Mouse (Mus musculus): ENCODE measurements around the gene Ap1s1. TPM values are rescaled to one million over a fixed set of nuclear protein-coding genes. Genes with fewer than 3 reads are reported as not detected.
A peak's percentile ranks its signal among the peaks of the same experiment; 100 is the strongest.

Gene Ap1s1
- polyA plus RNA-seq, 1 experiment from 2014 or later: 154 TPM

DNA sequence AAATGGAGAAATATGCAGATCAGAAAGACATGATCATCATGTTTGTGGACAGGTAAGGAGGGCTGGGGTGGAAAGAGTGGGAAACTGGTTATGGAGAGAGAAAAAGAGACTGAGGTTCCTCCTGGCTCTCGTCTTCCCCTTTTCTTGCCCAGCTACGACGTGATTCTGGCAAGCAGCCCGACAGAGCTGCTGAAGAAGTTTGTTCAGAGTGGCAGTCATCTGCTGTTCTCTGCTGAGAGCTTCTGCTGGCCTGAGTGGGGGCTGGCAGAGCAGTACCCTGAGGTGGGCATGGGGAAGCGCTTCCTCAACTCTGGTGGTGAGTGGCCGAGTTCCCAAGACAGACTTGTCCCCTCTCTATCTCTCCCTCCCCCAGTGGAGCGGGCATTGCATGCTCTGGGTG lies 57.5 kb downstream of the Ap1s1 start:
- WGBS: 89% methylated on average over 7 of the region's 7 CpGs
- Histone ChIP-seq H3K9me3 (ENCODE audit: control insufficient read depth, low read length) (no peaks in the 10 kb centered on the region), H3K4me3 (ENCODE audit: low read depth, low read length) (peak overlapping the region; percentile 89), H3K4me2 (replicated peaks; ENCODE audit: low read depth, low read length) (peak overlapping the region; percentile 91), H3K36me3 (ENCODE audit: control insufficient read depth, insufficient read depth, low read length) (peaks cover 6% of the 10 kb centered on the region), H3K9ac (ENCODE audit: low read depth, low read length) (peak overlapping the region; percentile 96), H3K27ac (ENCODE audit: low read depth, low read length) (no peak overlapping the region), H3K4me1 (replicated peaks; ENCODE audit: control insufficient read depth, insufficient read depth, low read length) (peaks cover 4% of the 10 kb centered on the region; the same call in 1 of the 2 replicates), H3K27me3 (ENCODE audit: control insufficient read depth, insufficient read depth, low read length) (no peaks in the 10 kb centered on the region)
- ATAC-seq (ENCODE audit: low FRiP score): no peak
- no peak for DNase-seq (ENCODE audit: low spot score)

DNA sequence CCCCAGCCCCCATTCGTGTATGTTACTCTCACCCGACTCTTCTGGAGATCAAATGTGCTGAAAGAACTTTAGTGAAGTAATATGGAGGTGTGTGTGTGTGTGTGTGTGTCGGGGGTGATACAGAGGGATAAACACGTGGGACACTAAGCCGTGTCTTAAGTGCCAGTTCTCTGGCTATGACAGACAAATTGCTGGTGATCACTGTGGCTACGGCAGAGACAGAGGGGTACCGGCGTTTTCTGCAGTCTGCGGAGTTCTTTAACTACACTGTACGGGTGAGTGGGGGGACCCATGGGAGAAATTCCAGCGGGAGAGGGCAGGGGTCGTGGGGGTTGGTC lies 58.0 kb downstream of the Ap1s1 start, which contains the start of gene Znhit1:
TSS of gene Znhit1 (minus strand) at position 88 of the 338 bp plus-strand sequence.
- H3K4me2 ChIP-seq (replicated peaks; ENCODE audit: low read depth, low read length): peak within 1 kb of the TSS; percentile 91
- H3K4me3 ChIP-seq (ENCODE audit: low read depth, low read length): peak within 1 kb of the TSS; percentile 89
- peak within 1 kb of the TSS; percentile 95 for H3K27ac ChIP-seq (ENCODE audit: low read depth, low read length)
- peak within 1 kb of the TSS; percentile 96 for H3K9ac ChIP-seq (ENCODE audit: low read depth, low read length)
- H3K27me3 ChIP-seq (ENCODE audit: control insufficient read depth, insufficient read depth, low read length): no peaks in the 10 kb centered on the region
- H3K4me1 ChIP-seq (replicated peaks; ENCODE audit: control insufficient read depth, insufficient read depth, low read length): peaks cover 4% of the 10 kb centered on the region; the same call in 1 of the 2 replicates
- DNase-seq (ENCODE audit: low spot score) (no peak), ATAC-seq (ENCODE audit: low FRiP score) (no peak)
- 8% methylated on average over 12 of the region's 12 CpGs for WGBS
- peaks cover 3% of the 10 kb centered on the region for H3K36me3 ChIP-seq (ENCODE audit: control insufficient read depth, insufficient read depth, low read length)
- H3K9me3 ChIP-seq (ENCODE audit: control insufficient read depth, low read length): no peaks in the 10 kb centered on the region

DNA sequence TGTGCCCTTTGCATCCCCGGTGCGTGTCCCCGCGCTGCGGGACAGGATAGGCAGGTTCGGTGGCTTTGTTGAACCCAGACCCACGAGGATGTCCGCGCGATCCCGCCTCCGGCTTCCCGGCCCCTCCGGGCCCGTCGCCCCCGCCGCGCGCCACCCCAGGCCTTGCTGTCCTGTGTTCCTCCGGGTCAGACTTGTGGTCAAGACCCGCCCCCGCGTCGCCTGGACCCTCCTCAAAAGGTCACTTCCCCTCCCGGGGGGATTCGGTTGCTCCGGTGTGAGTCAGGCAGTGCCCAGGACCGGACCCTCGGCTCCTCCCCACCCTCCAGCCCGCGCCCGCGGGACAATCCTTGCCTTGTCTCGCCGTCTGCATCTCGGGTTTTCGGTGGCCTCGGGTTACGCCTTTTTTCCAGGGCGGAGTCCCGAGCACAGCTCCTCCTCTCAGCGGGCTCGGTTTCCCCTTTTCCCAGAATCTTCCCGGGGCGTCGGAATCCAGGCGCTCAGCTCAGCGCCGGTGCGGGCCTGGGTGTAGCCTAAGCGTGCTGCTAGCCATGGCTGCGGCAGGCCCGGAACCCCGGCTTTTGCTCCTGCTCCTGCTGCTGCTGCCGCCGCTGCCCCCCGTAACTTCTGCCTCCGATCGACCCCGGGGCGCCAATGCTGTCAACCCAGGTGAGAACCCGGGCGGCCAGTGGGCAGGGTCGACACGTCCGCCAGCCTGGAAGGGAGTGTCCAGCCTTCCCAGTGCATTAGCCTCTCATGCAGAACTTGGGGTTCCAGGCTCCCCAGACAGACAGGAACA lies 58.6 kb downstream of the Ap1s1 start:
- peaks cover 3% of the 10 kb centered on the region; the same call in 1 of the 2 replicates for H3K36me3 ChIP-seq (ENCODE audit: control insufficient read depth, insufficient read depth, low read length)
- WGBS: under 1% methylated on average over 63 of the region's 67 CpGs

DNA sequence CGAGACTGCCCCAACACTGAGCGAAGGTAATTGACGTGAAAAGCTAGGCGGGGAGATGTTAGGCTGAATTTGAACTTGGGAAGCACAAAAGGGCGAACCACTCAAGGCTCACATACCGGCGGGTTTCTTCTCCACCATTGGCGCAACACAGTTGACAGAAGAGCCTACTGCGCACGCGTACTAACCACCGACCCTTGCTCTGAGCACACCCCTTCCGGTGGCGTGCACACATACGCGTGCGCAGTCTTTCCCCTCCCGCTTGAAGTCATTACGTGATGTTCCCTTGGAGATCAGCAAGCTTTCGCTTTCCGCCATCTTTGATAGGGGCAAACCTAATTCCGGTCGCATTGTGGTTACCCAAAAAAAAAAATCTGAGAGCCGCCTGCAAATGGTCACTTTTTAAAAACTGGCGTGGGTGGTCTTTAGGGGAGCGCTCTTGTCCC lies 59.2 kb downstream of the Ap1s1 start, which contains the start of gene Plod3:
TSS of gene Plod3 (plus strand) at position 325 of the 443 bp plus-strand sequence.
- ATAC-seq (ENCODE audit: low FRiP score) (peak; percentile 90), DNase-seq (ENCODE audit: low spot score) (peak; percentile 99)

More for the DNA sequence above, 58.6 kb downstream of the Ap1s1 start:
- Histone ChIP-seq H3K27me3 (ENCODE audit: control insufficient read depth, insufficient read depth, low read length) (no peaks in the 10 kb centered on the region), H3K4me1 (replicated peaks; ENCODE audit: control insufficient read depth, insufficient read depth, low read length) (peaks cover 4% of the 10 kb centered on the region; the same call in 1 of the 2 replicates), H3K9ac (ENCODE audit: low read depth, low read length) (peak overlapping the region; percentile 96), H3K9me3 (ENCODE audit: control insufficient read depth, low read length) (no peaks in the 10 kb centered on the region), H3K4me3 (ENCODE audit: low read depth, low read length) (peak overlapping the region; percentile 89), H3K4me2 (replicated peaks; ENCODE audit: low read depth, low read length) (peak overlapping the region; percentile 91), H3K27ac (ENCODE audit: low read depth, low read length) (peak overlapping the region; percentile 95)
- DNase-seq (ENCODE audit: low spot score): peak; percentile 77
- ATAC-seq (ENCODE audit: low FRiP score): peak; percentile 76

More for the DNA sequence above, 59.2 kb downstream of the Ap1s1 start, which contains the start of gene Plod3:
- peak within 1 kb of the TSS; percentile 96 for H3K9ac ChIP-seq (ENCODE audit: low read depth, low read length)
- peak within 1 kb of the TSS; percentile 91 for H3K4me2 ChIP-seq (replicated peaks; ENCODE audit: low read depth, low read length)
- peaks cover 4% of the 10 kb centered on the region; the same call in 1 of the 2 replicates for H3K4me1 ChIP-seq (replicated peaks; ENCODE audit: control insufficient read depth, insufficient read depth, low read length)
- under 1% methylated on average over 26 of the region's 26 CpGs for WGBS
- H3K27ac ChIP-seq (ENCODE audit: low read depth, low read length): peak within 1 kb of the TSS; percentile 95
- no peaks in the 10 kb centered on the region for H3K27me3 ChIP-seq (ENCODE audit: control insufficient read depth, insufficient read depth, low read length)
- H3K9me3 ChIP-seq (ENCODE audit: control insufficient read depth, low read length): no peaks in the 10 kb centered on the region
- H3K4me3 ChIP-seq (ENCODE audit: low read depth, low read length): peak within 1 kb of the TSS; percentile 89
- peaks cover 3% of the 10 kb centered on the region for H3K36me3 ChIP-seq (ENCODE audit: control insufficient read depth, insufficient read depth, low read length)

MicroRNAs encoded within 50 kb of the gene (microRNA counts, 519-probe panel; counts per million panel counts)
- microRNA mmu-miR-702: not detected

Other genes starting within 250 kb of the Ap1s1 start
- gene Col26a1, start 162.9 kb downstream of the Ap1s1 start, polyA plus RNA-seq (2014; fragmentation: Nextera tagmentation; extraction: Ambion mirVana): 30.9 and 35.9 TPM in 2 replicates
- gene Ift22, start 138.0 kb downstream of the Ap1s1 start, polyA plus RNA-seq (2014; fragmentation: Nextera tagmentation; extraction: Ambion mirVana): 119 TPM in 2 replicates
- 340 and 348 TPM in 2 replicates for gene Fis1, start 92.9 kb downstream of the Ap1s1 start, polyA plus RNA-seq (2014; fragmentation: Nextera tagmentation; extraction: Ambion mirVana)
- gene Cldn15, start 79.5 kb downstream of the Ap1s1 start, polyA plus RNA-seq (2014; fragmentation: Nextera tagmentation; extraction: Ambion mirVana): 0.32 TPM in 1 of 2 replicates, not detected in the other
- 26.0 and 32.4 TPM in 2 replicates for gene Plod3, start 59.1 kb downstream of the Ap1s1 start, polyA plus RNA-seq (2014; fragmentation: Nextera tagmentation; extraction: Ambion mirVana)
- 92.8 and 106 TPM in 2 replicates for gene Znhit1, start 58.1 kb downstream of the Ap1s1 start, polyA plus RNA-seq (2014; fragmentation: Nextera tagmentation; extraction: Ambion mirVana)
- 0.14 and 1.2 TPM in 2 replicates for gene Vgf, start 19.7 kb downstream of the Ap1s1 start, polyA plus RNA-seq (2014; fragmentation: Nextera tagmentation; extraction: Ambion mirVana)
- 0.27 and 0.37 TPM in 2 replicates for gene Serpine1, start 26.1 kb upstream of the Ap1s1 start, polyA plus RNA-seq (2014; fragmentation: Nextera tagmentation; extraction: Ambion mirVana)
- 5.5 and 7.1 TPM in 2 replicates for gene Trim56, start 70.1 kb upstream of the Ap1s1 start, polyA plus RNA-seq (2014; fragmentation: Nextera tagmentation; extraction: Ambion mirVana)
- not detected in 2 replicates for gene Muc3, start 103.2 kb upstream of the Ap1s1 start, polyA plus RNA-seq (2014; fragmentation: Nextera tagmentation; extraction: Ambion mirVana)
- 0.14 TPM in 1 of 2 replicates, not detected in the other for gene Muc3a, start 166.3 kb upstream of the Ap1s1 start, polyA plus RNA-seq (2014; fragmentation: Nextera tagmentation; extraction: Ambion mirVana)
- gene Ache, start 241.4 kb upstream of the Ap1s1 start, polyA plus RNA-seq (2014; fragmentation: Nextera tagmentation; extraction: Ambion mirVana): 6.2 and 8.1 TPM in 2 replicates
- gene Ufsp1, start 248.5 kb upstream of the Ap1s1 start, polyA plus RNA-seq (2014; fragmentation: Nextera tagmentation; extraction: Ambion mirVana): 8.6 and 9.0 TPM in 2 replicates

Data from hindbrain, embryonic 11.5 days (tissue).